Mouse (Mus musculus) CH12.LX (cell line): ENCODE results near the gene Gm20388.

ENCODE experiments used
- CHD1 ChIP-seq: IDR thresholded peaks from 2 replicates; pipeline ENCODE4 v1.6.1; 2012; ENCODE audit warnings: low read depth, low read length, improper control_type of control experiment, inconsistent platforms
- CTCF ChIP-seq, 2 experiments: IDR thresholded peaks in 1 of 2; conservative IDR thresholded peaks in 1 of 2; 2 replicates each; pipeline ENCODE4 v1.5.1; 2011 to 2012; ENCODE audit warnings: low read depth in 2 of 2, low read length in 2 of 2, improper control_type of control experiment in 1 of 2, inconsistent platforms in 1 of 2, mild to moderate bottlenecking in 1 of 2, moderate library complexity in 1 of 2
- MAFK ChIP-seq: IDR thresholded peaks from 2 replicates; pipeline ENCODE4 v1.6.1; 2011; ENCODE audit warnings: low read length, improper control_type of control experiment; ENCODE audit not compliant: insufficient replicate concordance
- MYC ChIP-seq: IDR thresholded peaks from 2 replicates; pipeline ENCODE4 v1.6.1; 2011; ENCODE audit warnings: low read depth, mild to moderate bottlenecking, improper control_type of control experiment, low read length
- POLR2A ChIP-seq: IDR thresholded peaks from 2 replicates; pipeline ENCODE4 v1.6.1; 2011; ENCODE audit warnings: low read depth, mild to moderate bottlenecking, improper control_type of control experiment, low read length
- UBTF ChIP-seq: IDR thresholded peaks from 2 replicates; pipeline ENCODE4 v1.6.1; 2012; ENCODE audit warnings: low read depth, mild to moderate bottlenecking, inconsistent platforms, low read length, improper control_type of control experiment, moderate library complexity
- USF2 ChIP-seq: conservative IDR thresholded peaks from 2 replicates; pipeline ENCODE4 v1.6.1; 2011; ENCODE audit warnings: low read depth, low read length, improper control_type of control experiment
- ZC3H11A ChIP-seq: IDR thresholded peaks from 2 replicates; pipeline ENCODE4 v1.6.1; 2012; ENCODE audit warnings: low read depth, mild to moderate bottlenecking, inconsistent platforms, low read length, improper control_type of control experiment
- ZNF384 ChIP-seq: IDR thresholded peaks from 2 replicates; pipeline ENCODE4 v1.6.1; 2012; ENCODE audit warnings: low read depth, low read length, improper control_type of control experiment, inconsistent platforms

DNA sequence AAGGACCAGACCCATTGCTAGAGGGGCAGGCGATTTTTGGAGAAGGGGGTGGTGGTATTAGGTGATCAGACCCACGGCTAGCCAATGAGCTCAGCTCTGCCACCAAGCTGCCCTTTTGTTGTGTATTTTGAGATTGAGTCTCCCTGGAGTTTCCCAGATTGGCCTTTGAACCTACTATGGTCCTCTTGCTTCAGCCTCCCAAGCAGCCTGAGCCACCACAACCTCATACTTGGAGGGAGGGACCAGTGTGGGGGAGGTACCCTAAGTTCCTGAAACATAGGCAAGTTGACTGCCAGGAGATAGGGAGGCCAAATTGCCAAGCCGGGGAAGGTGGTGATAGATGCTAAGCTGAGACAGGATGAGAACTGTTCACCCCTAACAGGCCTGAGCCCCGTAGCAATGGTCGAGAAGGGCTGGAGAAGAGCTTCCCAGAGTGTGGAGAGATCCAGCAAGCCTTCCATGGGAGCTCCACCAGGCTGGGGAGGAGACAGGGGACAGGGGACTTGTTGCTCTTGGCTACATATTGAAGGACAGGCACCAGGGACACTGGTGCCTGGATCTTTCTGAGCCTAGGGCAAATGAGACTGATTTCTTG is 600.3 kb downstream of the Gm20388 start:
- TF ChIP-seq POLR2A (no peak), MYC (no peak), CTCF (conservative IDR thresholded peaks at IDR 0.05 in 1 of 2, IDR thresholded peaks at IDR 0.05 in 1 of 2; ENCODE audit: low read depth in 2 of 2, low read length in 2 of 2) (no peak), USF2 (no peak), ZNF384 (no peak), MAFK (no peak), CHD1 (no peak), UBTF (no peak), ZC3H11A (no peak)
